Mouse (Mus musculus): Measurements from ENCODE around the gene Shisa6. TPM values are rescaled to one million over a fixed set of nuclear protein-coding genes. Genes with fewer than 3 reads are reported as not detected.

The Shisa6 gene
- polyA plus RNA-seq, 1 experiment from 2014 or later: 0.45 TPM

DNA sequence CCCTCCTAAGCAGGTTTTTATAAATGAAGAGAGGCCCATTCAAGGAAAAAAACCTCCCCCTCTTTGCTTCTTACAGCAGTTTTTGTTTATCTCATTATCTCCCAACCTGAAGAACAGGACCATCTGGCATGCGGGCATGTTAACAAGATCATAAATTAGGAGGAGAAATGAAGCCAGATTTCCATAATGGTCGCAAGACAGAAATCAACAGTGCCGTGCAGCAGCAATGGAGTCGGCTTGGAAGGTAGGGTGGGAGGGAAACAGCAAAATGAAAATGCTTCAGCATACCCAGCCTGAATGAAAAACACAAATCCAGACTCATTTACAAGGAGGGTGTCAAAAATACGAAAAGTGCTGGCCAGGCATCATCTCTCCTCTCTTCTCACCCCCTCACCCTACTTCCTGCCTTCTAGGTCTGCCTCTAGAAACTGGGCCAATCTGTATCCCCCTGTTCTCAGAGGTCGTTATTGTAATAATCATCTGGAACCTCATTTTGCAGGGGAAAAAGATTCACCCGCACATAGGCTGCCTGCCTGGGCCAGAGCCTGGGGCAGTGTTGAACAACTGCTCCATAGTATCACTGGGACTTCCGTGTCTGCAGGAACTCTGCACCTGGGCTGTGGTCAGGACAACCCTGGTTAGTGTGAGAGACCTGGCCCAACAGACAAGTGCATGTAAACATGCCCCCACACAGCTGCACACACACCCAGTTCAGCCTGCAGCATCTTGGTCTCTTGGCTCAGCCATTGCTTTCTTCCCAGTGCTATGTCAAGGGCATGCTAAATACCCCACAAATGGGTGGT lies 251.7 kb downstream of the Shisa6 start:
- H3K27ac ChIP-seq: no peak overlapping the region
- no peak for ATAC-seq
- no peaks in the 10 kb centered on the region for H3K4me1 ChIP-seq (replicated peaks)
- H3K4me3 ChIP-seq (replicated peaks): no peak overlapping the region
- 46% methylated on average over 8 of the region's 8 CpGs for WGBS
- H3K4me2 ChIP-seq (replicated peaks): no peak overlapping the region
- no peaks in the 10 kb centered on the region for H3K9me3 ChIP-seq
- no peak overlapping the region for H3K9ac ChIP-seq
- H3K36me3 ChIP-seq: no peaks in the 10 kb centered on the region
- H3K27me3 ChIP-seq (replicated peaks): no peaks in the 10 kb centered on the region

DNA sequence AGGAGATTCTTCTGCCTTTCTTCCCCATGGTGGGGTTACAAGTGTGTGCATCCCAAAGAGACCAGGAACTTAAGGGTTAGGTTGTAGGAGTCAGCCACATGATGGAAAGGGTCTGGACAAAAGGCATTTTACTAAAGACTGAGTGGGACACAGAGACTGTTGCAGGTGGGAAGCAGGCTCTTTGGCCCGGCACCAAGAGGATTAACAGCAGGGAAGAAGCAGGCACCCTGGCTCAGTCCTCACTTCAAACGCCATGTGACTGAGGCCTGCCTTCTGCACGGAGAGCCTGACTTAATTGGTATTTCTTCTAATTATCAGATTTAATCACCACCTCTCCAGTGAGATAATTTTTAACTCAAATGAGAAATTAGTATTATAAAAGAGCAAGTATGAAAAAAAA lies 258.7 kb downstream of the Shisa6 start:
- ATAC-seq: no peak
- H3K36me3 ChIP-seq: no peaks in the 10 kb centered on the region
- 66% methylated on average over 3 of the region's 3 CpGs for WGBS

DNA sequence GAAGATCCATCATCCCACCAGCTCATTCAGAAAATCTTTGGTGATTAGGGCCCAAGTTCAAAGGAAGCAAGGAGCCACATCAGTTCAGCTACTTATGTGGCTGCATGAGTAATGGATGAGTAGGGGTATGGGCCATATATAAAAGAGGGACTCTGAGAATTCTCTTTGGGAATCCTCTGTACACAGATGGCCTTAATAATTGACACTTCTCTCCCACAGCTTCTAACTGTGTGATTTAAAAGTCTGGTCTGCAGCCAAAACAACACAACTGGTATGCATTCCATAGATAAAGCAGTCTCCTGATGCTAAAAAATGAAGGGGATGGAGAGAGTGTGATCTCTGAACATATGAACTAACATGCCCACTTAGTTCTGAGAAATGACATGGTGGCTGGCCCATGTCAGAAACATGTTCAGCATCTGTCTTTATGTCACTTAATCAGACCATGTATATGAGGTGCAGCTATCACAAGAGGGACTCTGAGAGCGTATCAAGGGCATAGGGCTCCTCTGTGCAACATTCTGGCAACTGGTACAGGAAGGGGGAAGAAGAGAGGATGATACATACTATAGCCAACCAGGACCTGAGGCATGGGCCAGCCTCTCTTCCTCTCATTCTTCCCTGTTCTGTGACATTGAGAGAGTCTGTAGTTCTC lies 260.3 kb downstream of the Shisa6 start:
- Histone ChIP-seq H3K36me3 (no peaks in the 10 kb centered on the region), H3K9ac (no peak overlapping the region), H3K27ac (no peak overlapping the region), H3K27me3 (replicated peaks) (no peaks in the 10 kb centered on the region), H3K4me1 (replicated peaks) (no peaks in the 10 kb centered on the region), H3K4me2 (replicated peaks) (no peak overlapping the region), H3K4me3 (replicated peaks) (no peak overlapping the region), H3K9me3 (no peaks in the 10 kb centered on the region)
- 68% methylated on average over 1 of the region's 1 CpGs for WGBS
- ATAC-seq: no peak

More for the DNA sequence above, 258.7 kb downstream of the Shisa6 start:
- H3K27ac ChIP-seq: no peak overlapping the region
- no peaks in the 10 kb centered on the region for H3K27me3 ChIP-seq (replicated peaks)
- no peaks in the 10 kb centered on the region for H3K4me1 ChIP-seq (replicated peaks)
- no peak overlapping the region for H3K9ac ChIP-seq
- H3K9me3 ChIP-seq: no peaks in the 10 kb centered on the region
- no peak overlapping the region for H3K4me3 ChIP-seq (replicated peaks)
- no peak overlapping the region for H3K4me2 ChIP-seq (replicated peaks)

DNA sequence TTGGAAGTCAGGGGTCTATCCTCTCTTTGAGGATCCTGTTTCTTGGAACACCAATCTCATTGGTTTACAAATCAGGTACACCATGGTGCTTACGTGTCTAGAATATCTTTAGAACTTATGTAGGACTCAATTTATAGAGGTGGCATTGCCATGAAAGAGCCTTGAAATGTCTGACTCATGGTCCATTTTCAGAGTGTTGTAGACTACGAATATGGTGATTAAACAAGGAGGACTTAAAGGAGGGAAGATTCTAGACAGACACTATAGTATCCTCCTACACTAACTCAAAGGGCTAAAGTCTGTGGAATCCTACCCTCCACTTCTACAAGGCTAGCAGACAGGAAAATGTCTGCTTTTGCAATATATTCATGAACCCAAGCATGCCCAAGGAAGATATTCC lies 265.6 kb downstream of the Shisa6 start:
- no peak overlapping the region for H3K4me3 ChIP-seq (replicated peaks)
- H3K9me3 ChIP-seq: no peaks in the 10 kb centered on the region
- no peaks in the 10 kb centered on the region for H3K36me3 ChIP-seq
- WGBS: 73% methylated on average over 2 of the region's 2 CpGs
- H3K9ac ChIP-seq: no peak overlapping the region
- H3K4me1 ChIP-seq (replicated peaks): no peaks in the 10 kb centered on the region
- no peak for ATAC-seq
- no peak overlapping the region for H3K4me2 ChIP-seq (replicated peaks)
- no peak overlapping the region for H3K27ac ChIP-seq
- no peaks in the 10 kb centered on the region for H3K27me3 ChIP-seq (replicated peaks)

DNA sequence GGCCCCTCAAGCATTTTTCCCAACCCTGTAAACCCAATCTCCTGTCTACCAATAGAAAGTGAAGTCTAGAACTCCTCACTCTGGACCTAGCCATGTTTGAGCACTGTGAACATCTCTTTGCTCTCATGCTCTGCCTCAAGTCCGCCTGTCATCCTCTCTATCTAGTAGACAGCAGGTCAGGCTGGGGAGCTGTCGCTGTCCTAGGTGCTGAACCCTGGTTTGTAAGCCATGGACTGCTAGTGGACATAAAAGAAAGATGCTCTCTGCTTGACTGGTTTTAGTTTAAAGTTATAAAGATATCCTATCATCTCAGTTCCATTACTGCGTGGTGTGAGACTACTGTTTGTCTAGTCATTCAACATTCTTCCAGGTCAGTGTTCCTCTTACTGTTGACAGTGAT lies 266.9 kb downstream of the Shisa6 start:
- H3K27me3 ChIP-seq (replicated peaks): no peaks in the 10 kb centered on the region
- no peak overlapping the region for H3K9ac ChIP-seq
- WGBS: 11% methylated on average over 3 of the region's 3 CpGs
- ATAC-seq: no peak
- H3K27ac ChIP-seq: no peak overlapping the region
- no peak overlapping the region for H3K4me3 ChIP-seq (replicated peaks)
- H3K4me1 ChIP-seq (replicated peaks): no peaks in the 10 kb centered on the region
- no peak overlapping the region for H3K4me2 ChIP-seq (replicated peaks)
- no peaks in the 10 kb centered on the region for H3K36me3 ChIP-seq
- no peaks in the 10 kb centered on the region for H3K9me3 ChIP-seq

DNA sequence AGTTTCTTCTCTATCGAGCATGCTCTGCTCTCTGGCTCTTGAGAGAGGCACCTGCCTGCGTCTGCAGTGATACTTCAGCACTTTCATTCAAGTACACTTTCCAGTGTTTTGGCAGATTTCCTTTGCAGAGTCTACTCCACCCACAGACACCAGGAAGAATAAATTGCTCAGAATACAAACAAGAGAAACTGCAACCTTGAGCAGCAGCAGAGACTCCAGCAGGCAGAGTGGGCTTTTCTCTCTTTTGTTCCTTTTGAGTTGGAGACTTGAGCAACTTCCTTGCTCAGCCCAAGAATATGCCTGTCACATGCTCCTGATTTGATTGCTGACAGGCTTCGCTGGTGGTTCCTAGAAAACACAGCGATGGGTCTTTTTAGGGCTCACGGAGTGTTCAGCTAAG lies 278.6 kb downstream of the Shisa6 start:
- no peak for ATAC-seq
- no peak overlapping the region for H3K4me2 ChIP-seq (replicated peaks)
- WGBS: 86% methylated on average over 5 of the region's 5 CpGs
- H3K4me3 ChIP-seq (replicated peaks): no peak overlapping the region
- no peaks in the 10 kb centered on the region for H3K4me1 ChIP-seq (replicated peaks)
- H3K36me3 ChIP-seq: no peaks in the 10 kb centered on the region
- no peak overlapping the region for H3K27ac ChIP-seq
- no peaks in the 10 kb centered on the region for H3K27me3 ChIP-seq (replicated peaks)
- no peaks in the 10 kb centered on the region for H3K9me3 ChIP-seq
- H3K9ac ChIP-seq: no peak overlapping the region

DNA sequence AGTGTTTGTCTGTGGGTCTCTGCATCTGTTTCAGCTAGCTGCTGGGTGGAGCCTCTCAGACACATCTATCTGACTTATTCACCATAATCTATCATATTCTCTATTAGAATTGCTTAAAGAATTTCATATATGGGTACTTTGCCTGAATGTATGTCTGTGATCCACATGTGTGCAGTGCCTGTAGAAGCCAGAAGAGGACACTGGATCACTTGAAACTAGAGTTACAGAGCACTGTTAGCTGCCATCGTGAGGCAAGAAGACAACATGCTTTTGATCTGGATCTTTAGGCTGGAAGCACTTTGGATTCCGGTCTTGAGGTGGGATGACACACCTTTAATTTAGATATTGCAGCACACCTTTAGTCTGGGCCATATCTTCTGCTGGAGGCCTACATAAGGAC lies 289.2 kb downstream of the Shisa6 start:
- no peak for ATAC-seq
- H3K4me2 ChIP-seq (replicated peaks): no peak overlapping the region
- no peaks in the 10 kb centered on the region for H3K9me3 ChIP-seq
- WGBS: 57% methylated on average over 2 of the region's 2 CpGs
- H3K27me3 ChIP-seq (replicated peaks): no peaks in the 10 kb centered on the region
- H3K9ac ChIP-seq: no peak overlapping the region
- H3K4me3 ChIP-seq (replicated peaks): no peak overlapping the region
- no peak overlapping the region for H3K27ac ChIP-seq
- no peaks in the 10 kb centered on the region for H3K36me3 ChIP-seq
- H3K4me1 ChIP-seq (replicated peaks): no peaks in the 10 kb centered on the region

DNA sequence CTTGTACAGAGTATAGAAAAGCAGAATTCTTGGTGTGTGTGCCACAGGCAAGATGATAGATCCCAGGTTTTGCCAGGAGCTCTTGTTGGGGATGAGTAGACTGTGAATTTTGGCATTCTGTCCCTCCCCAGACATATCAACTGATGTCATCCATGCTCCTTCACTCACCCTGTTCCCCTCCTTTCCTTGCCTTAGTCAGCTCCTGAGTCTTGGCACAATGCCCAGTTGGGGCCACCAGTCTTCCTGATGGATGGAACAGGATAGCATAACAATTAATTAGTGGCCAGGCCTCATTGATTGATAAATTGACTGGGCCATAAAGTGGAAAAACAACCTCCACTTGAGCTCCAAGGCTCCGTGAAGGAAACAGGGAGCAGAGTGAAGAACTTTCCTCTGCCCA lies 292.9 kb downstream of the Shisa6 start:
- H3K27ac ChIP-seq: no peak overlapping the region
- no peaks in the 10 kb centered on the region for H3K9me3 ChIP-seq
- H3K4me1 ChIP-seq (replicated peaks): no peaks in the 10 kb centered on the region
- no peak overlapping the region for H3K4me2 ChIP-seq (replicated peaks)
- H3K4me3 ChIP-seq (replicated peaks): no peak overlapping the region
- H3K9ac ChIP-seq: no peak overlapping the region
- ATAC-seq: no peak
- no peaks in the 10 kb centered on the region for H3K27me3 ChIP-seq (replicated peaks)
- 28% methylated on average over 1 of the region's 1 CpGs for WGBS
- no peaks in the 10 kb centered on the region for H3K36me3 ChIP-seq

DNA sequence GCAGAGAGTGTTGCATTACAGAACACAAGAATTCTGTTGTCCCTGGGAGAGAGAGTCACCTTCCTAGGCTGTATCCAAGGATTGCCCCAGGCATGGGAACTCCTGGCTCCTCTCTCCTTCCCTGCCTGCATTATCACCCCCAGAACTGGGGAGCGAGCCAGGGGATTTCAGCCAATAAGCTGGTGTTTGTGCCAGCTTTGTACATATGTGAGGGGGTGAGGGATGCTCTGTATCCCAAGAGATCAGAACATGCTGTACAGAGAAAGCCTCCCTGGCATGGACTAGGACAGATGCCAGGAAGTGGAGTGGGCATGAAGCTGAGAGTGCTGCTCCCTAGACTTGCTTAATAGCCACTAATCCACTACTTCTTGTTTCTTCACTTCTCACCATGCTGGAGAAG lies 303.6 kb downstream of the Shisa6 start:
- H3K36me3 ChIP-seq: no peaks in the 10 kb centered on the region
- WGBS: 70% methylated on average over 1 of the region's 1 CpGs
- no peaks in the 10 kb centered on the region for H3K4me1 ChIP-seq (replicated peaks)
- no peaks in the 10 kb centered on the region for H3K9me3 ChIP-seq
- ATAC-seq: no peak
- H3K9ac ChIP-seq: no peak overlapping the region
- no peak overlapping the region for H3K27ac ChIP-seq
- H3K4me3 ChIP-seq (replicated peaks): no peak overlapping the region
- H3K27me3 ChIP-seq (replicated peaks): no peaks in the 10 kb centered on the region
- no peak overlapping the region for H3K4me2 ChIP-seq (replicated peaks)

DNA sequence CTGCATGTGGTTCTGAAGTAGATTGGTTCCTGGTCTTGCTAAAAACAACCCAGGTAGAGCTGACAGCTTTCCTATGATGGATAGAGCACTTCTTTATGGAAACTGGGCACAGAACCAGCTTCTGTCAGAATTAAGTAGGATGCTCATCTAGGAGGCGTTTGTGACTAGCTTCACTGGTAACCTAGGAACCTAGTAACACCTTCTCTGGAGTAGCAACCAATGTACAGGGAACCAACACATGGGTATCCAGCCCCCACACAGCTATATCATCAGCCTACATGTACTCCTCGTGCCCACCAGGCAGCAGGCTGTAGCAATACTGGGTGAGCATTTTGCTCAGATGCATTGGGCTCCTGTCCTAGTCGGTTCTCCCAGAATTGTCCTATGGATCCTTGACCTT lies 307.3 kb downstream of the Shisa6 start:
- Histone ChIP-seq H3K9ac (no peak overlapping the region), H3K27me3 (replicated peaks) (no peaks in the 10 kb centered on the region), H3K9me3 (no peaks in the 10 kb centered on the region), H3K4me1 (replicated peaks) (no peaks in the 10 kb centered on the region), H3K27ac (no peak overlapping the region), H3K4me2 (replicated peaks) (no peak overlapping the region), H3K36me3 (no peaks in the 10 kb centered on the region), H3K4me3 (replicated peaks) (no peak overlapping the region)
- no peak for ATAC-seq
- WGBS: 78% methylated on average over 3 of the region's 3 CpGs

DNA sequence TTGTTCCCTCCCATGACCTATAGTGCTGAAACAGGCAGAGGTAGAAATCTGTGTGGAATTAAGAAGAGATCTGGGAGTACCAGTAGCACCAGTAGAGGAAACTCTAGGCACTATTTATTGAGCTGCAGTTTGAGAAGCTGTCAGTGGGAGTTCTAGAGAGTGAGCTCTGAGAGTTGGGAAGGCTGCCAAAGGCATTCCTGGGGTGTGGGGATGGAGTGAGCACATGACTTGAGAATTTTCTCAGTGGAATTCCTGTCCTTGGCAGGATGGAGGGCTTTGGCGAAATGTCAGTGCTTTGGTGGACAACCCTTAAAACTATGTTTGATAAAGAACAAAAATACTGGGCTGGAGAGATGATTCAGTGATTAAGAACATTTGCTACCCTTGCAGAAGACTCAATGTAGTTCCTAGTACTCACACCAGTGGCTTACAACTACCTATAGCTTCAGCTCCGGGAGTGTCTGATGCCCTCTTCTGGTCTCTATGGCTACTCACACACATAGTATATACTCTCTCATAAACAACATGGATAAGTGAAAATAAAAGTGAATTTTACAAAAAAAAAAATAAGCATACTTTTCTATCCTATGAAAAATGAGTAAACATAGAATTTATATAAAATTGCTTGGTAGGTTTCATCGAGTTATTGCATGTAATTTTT lies 337.0 kb downstream of the Shisa6 start:
- Histone ChIP-seq H3K36me3 (no peaks in the 10 kb centered on the region), H3K27ac (no peak overlapping the region), H3K9me3 (no peaks in the 10 kb centered on the region), H3K27me3 (replicated peaks) (no peaks in the 10 kb centered on the region), H3K4me2 (replicated peaks) (no peak overlapping the region), H3K4me3 (replicated peaks) (no peak overlapping the region), H3K4me1 (replicated peaks) (no peaks in the 10 kb centered on the region), H3K9ac (no peak overlapping the region)
- 73% methylated on average over 3 of the region's 3 CpGs for WGBS
- no peak for ATAC-seq

DNA sequence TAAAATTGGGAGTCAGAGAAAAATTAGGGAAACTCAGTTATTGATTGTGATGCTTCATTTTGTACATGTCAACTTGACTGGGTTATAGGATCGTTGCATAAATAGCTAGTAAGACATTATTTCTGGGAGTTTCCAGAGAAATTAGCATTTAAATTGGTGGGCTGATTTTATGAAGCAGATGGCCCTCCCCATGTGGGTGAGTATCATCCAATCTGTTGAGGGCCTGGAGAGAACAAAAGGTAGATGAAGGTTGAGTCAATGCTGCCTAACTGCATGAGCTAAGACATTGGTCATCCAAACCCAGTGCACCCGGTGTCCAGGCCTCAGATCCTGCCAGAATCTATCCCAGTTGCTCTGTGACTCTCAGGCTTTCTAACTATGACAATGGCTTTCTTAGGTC lies 337.6 kb downstream of the Shisa6 start:
- Histone ChIP-seq H3K9ac (no peak overlapping the region), H3K9me3 (no peaks in the 10 kb centered on the region), H3K27me3 (replicated peaks) (no peaks in the 10 kb centered on the region), H3K4me3 (replicated peaks) (no peak overlapping the region), H3K36me3 (no peaks in the 10 kb centered on the region), H3K27ac (no peak overlapping the region), H3K4me1 (replicated peaks) (no peaks in the 10 kb centered on the region), H3K4me2 (replicated peaks) (no peak overlapping the region)
- 87% methylated on average over 2 of the region's 2 CpGs for whole genome bisulfite sequencing
- ATAC-seq: no peak
